Comparison of ENCODE assay signal across 8 mouse cellular contexts in the genomic region with DNA sequence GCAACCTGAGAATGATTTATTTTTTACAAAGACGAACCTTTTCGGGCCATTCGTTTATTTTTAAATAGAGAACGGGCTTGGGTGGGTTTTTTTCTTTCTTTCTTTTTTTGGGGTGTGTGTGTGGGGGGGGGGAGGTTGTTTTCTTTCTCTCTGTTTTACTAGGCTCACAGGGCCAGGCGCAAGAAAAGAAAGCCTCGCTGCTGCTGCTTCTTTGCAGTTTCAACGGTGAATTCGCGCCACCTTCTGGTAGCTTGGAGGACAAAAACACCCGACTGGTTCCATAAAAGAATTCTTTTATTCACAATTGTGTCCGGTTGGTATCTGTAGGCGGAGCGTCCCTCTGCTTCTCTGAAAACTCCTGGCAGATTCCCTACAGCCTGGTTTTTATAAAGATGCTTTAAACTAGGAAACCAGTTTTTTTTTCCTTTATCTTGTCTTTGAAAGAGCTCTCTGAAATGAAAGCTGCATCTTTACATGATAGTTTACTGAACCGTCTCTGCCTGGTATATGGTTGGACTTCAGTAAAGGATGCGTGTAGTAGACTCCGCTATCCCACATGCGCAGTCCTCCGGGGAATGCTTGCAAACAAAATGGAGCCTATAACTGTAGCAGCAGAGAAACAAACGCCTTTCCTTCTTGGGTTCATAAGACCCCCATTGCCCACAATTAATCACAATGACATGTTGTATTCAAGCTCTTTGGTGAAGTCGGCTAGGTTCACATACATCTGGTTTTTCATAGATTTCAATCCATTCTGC.
A peak's percentile ranks its signal among the peaks of the same experiment; 100 is the strongest.
DNase-seq lines count a peak whose midpoint lies in the region; ATAC-seq and TF ChIP-seq lines count a peak whose summit lies in the region.
"Had no signal": no experiment of that assay in that cellular context is flagged by ENCODE, and none has a peak within 500 bp of the region (broad histone marks: within the 10 kb centered on the region; RNA-seq: fewer than 3 reads in every experiment).

No protein-coding gene starts in this region.

- TF ChIP-seq CTCF in small intestine, adult 2 months (IDR thresholded peaks at IDR 0.05; ENCODE audit: extremely low read depth, insufficient read length, insufficient replicate concordance, low read depth, low read length), result peak; percentile 52; the same call in 1 of the 2 replicates

- H3K27me3 ChIP-seq in intestine, embryonic 15.5 days (replicated peaks), result peaks cover 44% of the 10 kb centered on the region
- H3K27me3 ChIP-seq in midbrain, embryonic 12.5 days, result peaks cover 57% of the 10 kb centered on the region
- H3K27me3 ChIP-seq in small intestine, adult 2 months (ENCODE audit: control insufficient read depth, insufficient read depth, low read length), result peaks cover 27% of the 10 kb centered on the region

- H3K4me1 ChIP-seq in intestine, embryonic 15.5 days (replicated peaks), result no peaks in the 10 kb centered on the region; the same call in 1 of the 2 replicates
- peaks cover 13% of the 10 kb centered on the region for H3K4me1 ChIP-seq in midbrain, embryonic 12.5 days
- no peaks in the 10 kb centered on the region for H3K4me1 ChIP-seq in small intestine, adult 2 months (ENCODE audit: control insufficient read depth, insufficient read depth, insufficient read length, low read length)

- H3K9ac ChIP-seq in intestine, embryonic 15.5 days, result no peak overlapping the region
- no peak overlapping the region for H3K9ac ChIP-seq in midbrain, embryonic 12.5 days (replicated peaks)

- H3K27ac ChIP-seq in intestine, embryonic 15.5 days, result no peak overlapping the region
- H3K27ac ChIP-seq in midbrain, embryonic 12.5 days (replicated peaks), result no peak overlapping the region
- H3K27ac ChIP-seq in small intestine, adult 2 months (ENCODE audit: insufficient read depth, low read depth, low read length), result no peak overlapping the region
- H3K27ac ChIP-seq: macrophage had no signal

- TF ChIP-seq POLR2A in small intestine, adult 2 months (IDR thresholded peaks at IDR 0.05; ENCODE audit: low read depth, low read length), result no peak

- H3K4me3 ChIP-seq in intestine, embryonic 15.5 days (replicated peaks), result no peak overlapping the region
- H3K4me3 ChIP-seq in midbrain, embryonic 12.5 days, result no peak overlapping the region
- no peak overlapping the region for H3K4me3 ChIP-seq in small intestine, adult 2 months (ENCODE audit: low read depth, low read length)

- no peaks in the 10 kb centered on the region for H3K9me3 ChIP-seq in intestine, embryonic 15.5 days
- no peaks in the 10 kb centered on the region for H3K9me3 ChIP-seq in midbrain, embryonic 12.5 days

- H3K36me3 ChIP-seq in intestine, embryonic 15.5 days, result no peaks in the 10 kb centered on the region
- no peaks in the 10 kb centered on the region for H3K36me3 ChIP-seq in midbrain, embryonic 12.5 days
- no peaks in the 10 kb centered on the region for H3K36me3 ChIP-seq in small intestine, adult 2 months (ENCODE audit: control insufficient read depth, insufficient read depth, low read length)

- DNase-seq in adrenal gland, adult 18-20 months (ENCODE audit: low spot score in 2 of 2), result peak; percentile 59 to 60
- peak; percentile 89 to 91 for DNase-seq in cerebellum, postnatal 14 days
- DNase-seq in frontal cortex, postnatal 25 days (ENCODE audit: low spot score in 2 of 2), result peak; percentile 63 to 75
- DNase-seq in left cerebral cortex, adult 8-10 months (ENCODE audit: low spot score in 2 of 2), result peak; percentile 66

- peak; percentile 47 for ATAC-seq in intestine, embryonic 15.5 days
- 0 out of 2 replicates have a peak, but pooled peaks have one; percentile 50 for ATAC-seq in midbrain, embryonic 12.5 days (ENCODE audit: low FRiP score, low read depth)

- no peak overlapping the region for H3K4me2 ChIP-seq in intestine, embryonic 15.5 days (replicated peaks)
- H3K4me2 ChIP-seq in midbrain, embryonic 12.5 days (replicated peaks), result peak overlapping the region; percentile 19; the same call in 1 of the 2 replicates

- WGBS in intestine, embryonic 15.5 days, result 17% methylated on average over 20 of the region's 20 CpGs
- 21% methylated on average over 20 of the region's 20 CpGs for WGBS in midbrain, embryonic 12.5 days
- WGBS in small intestine, adult 2 months, result 21% methylated on average over 20 of the region's 20 CpGs
